Mouse (Mus musculus): ENCODE measurements at regions not wholly inside any gene's neighbourhood (a gene's known extent, or its start where the extent isn't known, plus 50 kb on each side); places are given as distances from the start of the nearest gene placed in this dataset.

DNA sequence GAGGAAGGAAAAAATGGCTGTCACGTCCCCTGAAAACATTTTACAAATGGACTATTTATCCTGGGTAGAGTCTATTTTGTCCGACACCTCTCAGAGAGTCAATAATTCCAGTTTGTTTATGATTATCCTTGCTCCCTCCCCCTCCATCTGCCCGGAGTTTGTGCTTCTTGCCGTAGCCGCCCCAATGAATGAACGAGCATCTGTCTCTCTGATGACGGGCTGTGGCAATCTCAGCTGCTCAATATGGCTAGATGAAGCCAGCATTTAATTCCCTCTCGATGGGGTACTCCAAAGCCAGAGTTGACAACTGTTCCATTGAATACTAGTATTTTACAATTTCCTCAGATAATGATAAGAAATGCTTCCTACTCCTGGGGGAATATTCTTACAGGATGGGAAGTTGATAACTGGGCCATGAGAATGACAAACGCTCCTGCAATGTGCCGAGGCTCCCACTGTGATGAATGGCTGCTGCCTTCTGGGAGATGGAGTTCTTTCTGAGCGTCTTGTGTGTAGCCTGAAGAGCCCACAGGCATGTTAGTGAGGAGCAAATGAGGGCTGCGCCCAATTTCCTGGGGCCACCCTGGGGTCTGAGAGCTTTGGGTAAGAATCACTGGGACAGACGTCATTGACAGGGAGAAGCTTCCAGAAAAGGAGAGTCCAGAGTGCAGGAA is 128.6 kb upstream of the Fstl4 start:
- DNase-seq: no peak

- DNase-seq: no peak
These were observed 125.5 kb upstream of the Fstl4 start for GRCm38 (mm10) chr11:52638939-52639338.

DNA sequence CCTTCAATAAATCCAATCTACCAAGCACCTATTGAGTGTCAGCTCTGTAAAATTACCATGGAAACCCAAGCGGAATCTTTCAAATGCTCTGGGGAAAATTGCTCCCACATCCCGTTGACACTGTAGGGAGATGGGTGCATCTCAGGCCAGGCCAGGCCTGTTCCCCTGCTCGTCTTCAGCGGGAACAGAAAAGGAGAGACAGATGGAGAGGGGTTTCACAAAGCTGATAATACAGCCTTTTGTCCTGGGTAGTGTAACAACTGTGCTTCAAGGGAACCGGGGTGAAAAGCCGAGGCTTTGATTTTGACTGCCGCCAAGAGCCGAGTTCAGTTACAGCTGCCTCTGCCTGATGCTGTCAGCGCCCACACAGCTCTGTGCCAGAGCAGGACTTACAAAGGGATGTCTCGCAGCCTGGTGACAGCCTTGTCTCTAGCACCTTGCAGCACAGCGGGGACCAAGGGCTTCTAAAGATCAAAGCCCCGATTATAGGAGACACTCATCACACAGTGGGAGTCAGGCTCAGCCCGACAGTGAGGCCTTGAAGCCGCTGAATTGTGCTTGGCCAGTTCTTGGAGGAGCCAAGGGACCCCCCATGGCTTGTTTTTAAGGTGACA is 122.6 kb upstream of the Fstl4 start:
- no peak for DNase-seq

- no peak for DNase-seq
These were observed 120.2 kb upstream of the Fstl4 start for GRCm38 (mm10) chr11:52644081-52644768.

DNA sequence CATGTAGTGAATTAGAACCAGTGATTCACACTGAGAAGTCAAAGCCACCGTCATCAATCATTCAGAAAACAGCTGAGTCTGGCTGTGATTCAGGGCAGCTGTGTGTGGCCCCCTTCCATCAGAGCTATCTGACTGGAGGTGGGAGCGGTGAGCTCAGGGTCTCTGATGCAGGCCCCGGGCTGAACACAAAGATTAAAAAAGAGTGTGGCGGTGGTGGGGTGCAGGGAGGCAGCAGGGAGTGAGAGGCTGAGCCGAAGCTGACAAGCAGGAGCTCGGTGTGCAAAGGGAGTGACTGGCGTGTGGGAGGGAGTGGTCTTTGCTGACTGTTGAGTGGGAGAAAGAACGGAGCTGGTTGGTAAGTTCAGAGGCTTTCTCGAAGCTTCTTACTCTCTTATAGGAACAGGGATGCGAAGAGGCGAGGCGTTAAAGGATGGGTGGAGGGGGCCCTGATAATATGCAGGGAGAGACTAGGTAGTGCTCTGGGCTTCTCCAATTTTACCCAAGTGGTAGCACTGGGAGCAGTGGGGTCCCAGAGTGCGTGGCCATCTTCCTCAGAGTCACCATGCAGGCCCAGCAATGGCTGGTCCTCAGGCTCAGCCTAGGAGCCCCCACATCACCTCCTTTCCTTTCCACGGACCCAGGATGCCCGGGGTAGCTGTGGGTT is 116.1 kb upstream of the Fstl4 start:
- DNase-seq: no peak

DNA sequence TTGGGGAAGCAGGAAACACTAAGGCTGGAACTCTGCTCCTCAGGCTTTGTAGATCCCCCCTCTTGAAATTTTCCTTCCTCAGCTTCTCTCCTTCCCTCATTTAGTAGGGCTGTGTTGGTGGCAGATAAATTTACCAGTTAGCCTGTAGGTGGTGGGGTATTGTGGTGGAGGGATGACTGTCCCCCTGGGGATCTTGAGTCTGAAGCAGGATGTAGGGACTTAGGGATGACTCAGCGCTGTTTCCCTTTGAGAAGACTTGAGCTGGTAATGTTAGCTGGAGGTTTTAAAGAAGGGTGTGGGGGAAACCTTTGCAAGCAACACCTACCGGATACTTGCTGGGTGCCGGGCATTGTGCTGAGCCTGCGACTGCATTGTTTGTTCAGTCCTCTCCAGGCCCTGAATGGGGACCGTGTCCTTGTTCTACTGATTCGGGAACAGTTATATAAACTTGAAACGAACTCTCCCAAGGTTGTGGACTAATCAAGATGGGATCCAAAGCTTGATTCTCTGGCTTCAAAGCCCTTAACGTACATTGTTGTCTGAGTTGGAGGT is 115.5 kb upstream of the Fstl4 start:
- no peak for DNase-seq

DNA sequence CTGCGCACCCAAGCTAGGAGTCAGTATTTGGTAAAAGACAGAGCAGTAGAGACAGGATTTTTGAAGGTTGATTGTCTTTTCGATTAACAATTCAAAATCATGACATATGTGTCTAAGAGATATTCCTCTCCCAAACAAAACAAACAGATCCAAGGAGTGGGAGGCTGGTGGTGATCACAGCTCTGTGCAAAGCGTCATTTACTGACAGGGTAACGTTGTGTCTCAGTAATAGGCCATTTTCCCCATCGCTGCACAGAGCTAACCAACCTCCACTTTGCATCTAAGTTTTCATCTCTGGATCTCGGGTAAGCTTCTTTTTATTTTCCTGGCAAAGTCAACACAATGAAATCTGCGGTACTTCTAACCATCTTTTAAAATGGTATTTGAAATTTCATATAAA is 109.8 kb upstream of the Fstl4 start:
- DNase-seq: no peak

- no peak for DNase-seq
These were observed 108.5 kb upstream of the Fstl4 start for GRCm38 (mm10) chr11:52655720-52656474.

GRCm38 (mm10) chr11:52661234-52661633 is 103.2 kb upstream of the Fstl4 start:
- DNase-seq: no peak

- no peak for DNase-seq
These were observed 102.4 kb upstream of the Fstl4 start for GRCm38 (mm10) chr11:52661894-52662593.

DNA sequence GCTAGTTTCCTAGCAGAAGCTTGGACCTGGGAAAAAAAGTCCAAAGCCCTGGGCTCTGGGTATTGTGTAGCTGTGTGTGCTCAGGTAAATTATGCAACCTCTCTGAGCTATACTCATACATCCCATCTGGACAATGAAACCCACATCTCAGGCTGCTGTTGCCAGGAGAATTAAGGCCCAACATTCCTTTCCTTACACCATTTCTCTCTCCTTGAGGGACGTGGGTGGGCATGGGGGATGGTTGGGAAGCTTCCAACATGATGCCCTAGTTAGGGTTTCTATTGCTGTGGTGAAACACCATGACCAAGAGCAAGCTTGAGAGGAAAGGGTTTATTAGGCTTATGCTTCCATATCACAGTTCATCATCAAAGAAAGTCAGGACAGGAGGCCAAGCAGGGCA is 99.1 kb upstream of the Fstl4 start:
- no peak for DNase-seq

- DNase-seq: no peak
These were observed 89.4 kb upstream of the Fstl4 start for GRCm38 (mm10) chr11:52675022-52675421.

DNA sequence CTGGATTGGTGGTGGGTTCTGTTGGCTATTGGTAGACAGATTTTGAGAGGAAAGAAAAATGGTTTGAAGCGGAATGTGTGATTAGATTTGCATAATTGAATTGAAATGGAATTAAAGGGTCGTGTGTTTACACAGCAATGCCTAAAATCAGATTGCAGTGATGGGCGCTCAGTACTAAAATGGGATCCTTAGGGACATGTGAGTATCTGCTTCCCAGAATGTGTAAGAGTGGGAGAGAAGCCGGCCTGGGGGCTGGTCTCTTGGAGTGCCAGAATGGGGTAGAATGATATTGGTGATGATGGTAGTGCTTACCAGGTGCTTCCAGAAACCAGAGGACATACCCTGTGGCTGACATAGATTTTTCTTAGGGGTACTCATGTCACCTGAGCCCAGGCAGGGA is 86.2 kb upstream of the Fstl4 start:
- DNase-seq: no peak

GRCm38 (mm10) chr11:52685436-52685835 is 79.0 kb upstream of the Fstl4 start:
- DNase-seq: no peak

DNA sequence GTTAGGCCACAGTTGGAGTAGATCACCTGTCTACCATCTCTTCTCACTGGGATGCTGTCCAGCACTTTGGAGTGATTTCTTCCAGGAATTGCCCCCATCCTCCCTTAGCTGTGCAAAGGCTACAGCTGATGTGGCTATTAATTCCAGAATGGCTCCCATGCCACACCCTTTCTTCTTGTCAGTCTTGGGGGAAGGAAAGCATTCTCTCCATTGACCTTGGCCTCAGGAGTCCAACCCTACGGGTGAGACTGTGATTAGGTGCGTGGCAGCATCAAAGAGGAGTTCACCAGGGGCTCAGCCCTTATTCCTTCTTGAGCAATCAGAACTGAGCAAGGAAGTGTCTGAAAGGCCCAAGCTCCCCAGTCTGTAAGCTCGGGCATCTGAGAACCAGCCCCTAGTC is 71.7 kb upstream of the Fstl4 start:
- no peak for DNase-seq

GRCm38 (mm10) chr11:52701682-52702081 is 62.8 kb upstream of the Fstl4 start:
- DNase-seq: no peak

GRCm38 (mm10) chr11:52703391-52703790 is 61.0 kb upstream of the Fstl4 start:
- DNase-seq: no peak
